Mouse (Mus musculus): ENCODE measurements around the gene 1190005I06Rik. TPM values are rescaled to one million over a fixed set of nuclear protein-coding genes. Genes with fewer than 3 reads are reported as not detected.

1190005I06Rik gene
- polyA plus RNA-seq, 1 experiment from 2014 or later: 2.8 TPM

- 87% methylated on average over 9 of the region's 9 CpGs for WGBS
- Histone ChIP-seq H3K4me1 (peaks cover 12% of the 10 kb centered on the region), H3K36me3 (replicated peaks) (no peaks in the 10 kb centered on the region), H3K27ac (no peak overlapping the region), H3K4me3 (no peak overlapping the region), H3K9me3 (no peaks in the 10 kb centered on the region), H3K27me3 (ENCODE audit: poor library complexity, severe bottlenecking) (peaks cover 29% of the 10 kb centered on the region)
- no peak for DNase-seq (ENCODE audit: extremely low spot score, low spot score)
Observed at GRCm38 (mm10) chr8:120607460-120607859, 40.0 kb downstream of the 1190005I06Rik start.

GRCm38 (mm10) chr8:120602672-120603071 is 44.8 kb downstream of the 1190005I06Rik start:
- DNase-seq (ENCODE audit: extremely low spot score, low spot score): no peak
- Histone ChIP-seq H3K4me3 (no peak overlapping the region), H3K27ac (peak overlapping the region; percentile 32), H3K27me3 (ENCODE audit: poor library complexity, severe bottlenecking) (peaks cover 18% of the 10 kb centered on the region), H3K4me1 (peaks cover 28% of the 10 kb centered on the region), H3K9me3 (peaks cover 6% of the 10 kb centered on the region; the same call in 1 of the 2 replicates), H3K36me3 (replicated peaks) (no peaks in the 10 kb centered on the region)
- 42% methylated on average over 6 of the region's 6 CpGs for WGBS

- H3K27me3 ChIP-seq (ENCODE audit: poor library complexity, severe bottlenecking): peaks cover 28% of the 10 kb centered on the region
- 55% methylated on average over 7 of the region's 7 CpGs for WGBS
- no peak overlapping the region for H3K27ac ChIP-seq
- no peaks in the 10 kb centered on the region for H3K36me3 ChIP-seq (replicated peaks)
- DNase-seq (ENCODE audit: extremely low spot score, low spot score): peak; percentile 58
- H3K4me1 ChIP-seq: peaks cover 26% of the 10 kb centered on the region
- no peak overlapping the region for H3K4me3 ChIP-seq
- H3K9me3 ChIP-seq: peaks cover 6% of the 10 kb centered on the region; the same call in 1 of the 2 replicates
Observed at GRCm38 (mm10) chr8:120599504-120599903, 47.9 kb downstream of the 1190005I06Rik start.

DNA sequence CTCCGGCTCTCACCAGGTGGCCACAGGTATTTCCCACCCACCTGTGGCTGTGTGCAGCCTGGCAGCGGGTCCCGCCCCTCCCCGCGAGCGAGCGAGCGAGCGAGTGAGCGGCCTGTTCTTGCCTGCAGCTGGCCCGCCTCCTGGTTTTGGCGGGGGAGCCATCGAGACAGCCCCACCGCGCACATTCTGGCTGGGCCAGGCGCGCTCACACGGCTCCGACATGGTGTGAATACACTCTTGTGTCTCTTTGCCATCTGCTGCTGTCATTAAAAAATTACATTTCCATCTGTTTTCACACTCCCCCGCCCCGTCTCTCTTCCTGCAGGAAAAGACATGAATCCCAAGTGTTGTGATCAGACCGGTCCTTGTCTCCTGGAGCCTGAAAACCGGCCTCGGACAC is 48.9 kb downstream of the 1190005I06Rik start:
- Histone ChIP-seq H3K36me3 (replicated peaks) (no peaks in the 10 kb centered on the region), H3K4me1 (peaks cover 26% of the 10 kb centered on the region), H3K27me3 (ENCODE audit: poor library complexity, severe bottlenecking) (peaks cover 28% of the 10 kb centered on the region), H3K4me3 (peak overlapping the region; percentile 19; the same call in 1 of the 2 replicates), H3K27ac (peak overlapping the region; percentile 44; the same call in 1 of the 2 replicates), H3K9me3 (peaks cover 6% of the 10 kb centered on the region; the same call in 1 of the 2 replicates)
- DNase-seq (ENCODE audit: extremely low spot score, low spot score): no peak
- WGBS: 33% methylated on average over 24 of the region's 24 CpGs

DNA sequence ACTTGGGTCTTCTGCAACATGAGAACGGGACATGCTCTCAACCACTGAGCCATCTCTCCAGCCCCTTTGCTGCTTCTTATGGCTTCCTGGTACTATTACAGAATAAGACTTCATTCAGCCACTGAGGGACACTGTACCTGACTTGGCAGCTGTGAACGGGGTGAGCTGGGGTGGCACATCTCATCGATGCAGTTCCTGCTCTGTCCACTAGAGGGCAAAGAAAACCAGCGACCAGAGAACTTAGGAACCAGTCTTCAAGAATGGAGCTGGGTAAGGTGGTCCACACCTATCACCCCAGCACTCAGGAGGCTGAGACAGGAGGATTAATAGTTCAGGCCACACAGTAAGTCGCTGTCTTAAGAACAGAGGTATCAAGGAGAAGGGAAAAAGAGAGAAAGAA is 51.5 kb downstream of the 1190005I06Rik start:
- no peaks in the 10 kb centered on the region for H3K36me3 ChIP-seq (replicated peaks)
- H3K4me1 ChIP-seq: peaks cover 25% of the 10 kb centered on the region
- H3K27ac ChIP-seq: no peak overlapping the region
- no peak overlapping the region for H3K4me3 ChIP-seq
- WGBS: 9% methylated on average over 5 of the region's 5 CpGs
- H3K9me3 ChIP-seq: no peaks in the 10 kb centered on the region
- H3K27me3 ChIP-seq (ENCODE audit: poor library complexity, severe bottlenecking): peaks cover 28% of the 10 kb centered on the region
- DNase-seq (ENCODE audit: extremely low spot score, low spot score): peak; percentile 76

- H3K4me1 ChIP-seq: peaks cover 32% of the 10 kb centered on the region
- H3K27ac ChIP-seq: no peak overlapping the region
- H3K9me3 ChIP-seq: no peaks in the 10 kb centered on the region
- no peak overlapping the region for H3K4me3 ChIP-seq
- no peak for DNase-seq (ENCODE audit: extremely low spot score, low spot score)
- H3K36me3 ChIP-seq (replicated peaks): no peaks in the 10 kb centered on the region
- H3K27me3 ChIP-seq (ENCODE audit: poor library complexity, severe bottlenecking): peaks cover 28% of the 10 kb centered on the region
- WGBS: 89% methylated on average over 5 of the region's 5 CpGs
Observed at GRCm38 (mm10) chr8:120594571-120594970, 52.9 kb downstream of the 1190005I06Rik start.

DNA sequence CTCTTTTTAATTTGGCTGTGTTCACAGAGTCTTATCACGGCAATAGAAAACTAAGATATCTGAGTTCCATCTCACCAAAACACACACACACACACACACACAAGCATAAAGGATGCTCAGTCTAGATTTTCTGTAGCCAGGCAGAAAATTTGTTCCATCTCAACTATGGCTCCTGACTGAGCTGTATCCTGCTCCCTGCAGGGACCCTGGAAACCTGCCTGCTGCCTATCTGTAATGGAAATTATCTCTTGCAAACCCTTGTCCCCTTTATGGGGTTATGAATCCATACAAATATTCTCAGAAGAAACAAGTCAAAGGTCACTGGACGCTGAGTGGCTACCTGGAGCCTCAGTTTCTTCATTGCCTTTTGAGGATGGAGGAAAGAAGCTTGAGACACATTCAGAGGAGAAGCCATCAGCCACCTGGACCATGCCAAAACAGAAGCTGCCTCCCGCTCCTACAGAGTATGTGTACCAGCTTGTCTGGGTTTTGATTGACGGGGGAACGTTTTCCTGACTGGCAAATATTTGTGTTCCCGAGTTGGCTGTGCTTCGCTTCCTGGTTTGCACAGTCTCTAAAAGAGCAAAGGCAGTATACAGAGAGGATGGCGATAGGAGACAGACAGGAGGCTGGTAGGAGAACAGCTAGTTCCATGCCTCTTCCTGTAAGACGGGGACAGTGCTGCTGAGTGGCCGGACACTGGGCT is 55.7 kb downstream of the 1190005I06Rik start:
- no peaks in the 10 kb centered on the region for H3K9me3 ChIP-seq
- no peak for DNase-seq (ENCODE audit: extremely low spot score, low spot score)
- H3K27me3 ChIP-seq (ENCODE audit: poor library complexity, severe bottlenecking): peaks cover 6% of the 10 kb centered on the region
- peaks cover 45% of the 10 kb centered on the region for H3K4me1 ChIP-seq
- H3K4me3 ChIP-seq: no peak overlapping the region
- no peak overlapping the region for H3K27ac ChIP-seq
- peaks cover 10% of the 10 kb centered on the region for H3K36me3 ChIP-seq (replicated peaks)
- 88% methylated on average over 10 of the region's 10 CpGs for WGBS

- DNase-seq (ENCODE audit: extremely low spot score, low spot score): no peak
- H3K27me3 ChIP-seq (ENCODE audit: poor library complexity, severe bottlenecking): no peaks in the 10 kb centered on the region
- H3K9me3 ChIP-seq: no peaks in the 10 kb centered on the region
- H3K36me3 ChIP-seq (replicated peaks): peaks cover 28% of the 10 kb centered on the region
- H3K4me1 ChIP-seq: peaks cover 45% of the 10 kb centered on the region
- peak overlapping the region; percentile 77 for H3K4me3 ChIP-seq
- WGBS: 60% methylated on average over 2 of the region's 2 CpGs
- peak overlapping the region; percentile 57 for H3K27ac ChIP-seq
Observed at GRCm38 (mm10) chr8:120589921-120590320, 57.5 kb downstream of the 1190005I06Rik start.

DNA sequence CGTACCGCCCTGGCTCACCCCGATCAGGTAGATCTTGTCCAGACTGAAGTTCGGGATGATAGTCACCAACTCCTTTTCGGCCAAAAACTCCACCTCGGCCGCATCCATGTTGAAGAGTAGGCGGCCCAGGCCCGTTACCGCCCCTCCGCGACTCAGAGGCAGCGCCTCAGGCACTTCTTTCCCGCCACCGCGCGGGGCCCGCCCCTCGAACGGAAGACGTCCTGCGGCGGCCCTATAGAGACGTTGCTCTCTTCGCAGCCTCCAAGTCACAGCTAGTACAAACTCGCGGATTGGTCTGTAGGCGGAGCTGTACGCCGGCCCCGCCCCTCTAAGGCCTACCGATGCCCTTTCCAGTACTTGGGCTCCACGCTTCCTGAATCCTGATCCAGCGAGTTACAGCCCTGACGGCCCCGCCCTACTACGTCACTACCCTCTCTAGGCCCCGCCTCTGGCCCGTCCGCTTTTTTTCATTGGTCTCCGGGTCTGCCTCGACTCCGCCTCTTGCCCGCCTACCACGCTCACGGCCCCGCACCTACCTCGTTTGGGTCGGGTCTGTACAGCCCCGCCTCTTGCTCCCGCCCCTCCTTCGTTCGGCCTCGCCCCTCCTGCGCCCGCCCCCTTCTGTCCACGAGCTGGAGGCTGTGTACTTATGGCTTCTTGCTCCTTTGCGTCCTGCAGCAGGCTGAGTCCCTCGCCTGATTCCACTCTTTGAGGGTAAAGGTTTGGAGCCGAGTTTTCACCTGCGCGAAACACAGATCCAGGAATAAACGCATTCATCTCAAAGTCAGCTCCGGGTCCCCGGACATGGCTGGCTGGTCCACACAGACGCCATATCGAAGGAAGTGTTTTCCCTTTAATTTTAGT is 58.3 kb downstream of the 1190005I06Rik start, which contains the start of gene Gins2:
Gene Gins2, minus strand, starts transcription at position 397 of the 864 bp plus-strand sequence.
- Histone ChIP-seq H3K36me3 (replicated peaks) (peaks cover 36% of the 10 kb centered on the region), H3K9me3 (no peaks in the 10 kb centered on the region), H3K27ac (peak within 1 kb of the TSS; percentile 91), H3K4me1 (peaks cover 45% of the 10 kb centered on the region), H3K4me3 (peak within 1 kb of the TSS; percentile 77), H3K27me3 (ENCODE audit: poor library complexity, severe bottlenecking) (no peaks in the 10 kb centered on the region)
- DNase-seq (ENCODE audit: extremely low spot score, low spot score): peak; percentile 100
- under 1% methylated on average over 67 of the region's 67 CpGs for WGBS

- DNase-seq (ENCODE audit: extremely low spot score, low spot score): no peak
- H3K36me3 ChIP-seq (replicated peaks): peaks cover 68% of the 10 kb centered on the region
- peaks cover 32% of the 10 kb centered on the region for H3K4me1 ChIP-seq
- 94% methylated on average over 10 of the region's 10 CpGs for WGBS
- no peaks in the 10 kb centered on the region for H3K27me3 ChIP-seq (ENCODE audit: poor library complexity, severe bottlenecking)
- no peaks in the 10 kb centered on the region for H3K9me3 ChIP-seq
- H3K27ac ChIP-seq: no peak overlapping the region
- H3K4me3 ChIP-seq: no peak overlapping the region
Observed at GRCm38 (mm10) chr8:120585521-120585920, 61.9 kb downstream of the 1190005I06Rik start.

GRCm38 (mm10) chr8:120581811-120582210 is 65.6 kb downstream of the 1190005I06Rik start:
- peaks cover 11% of the 10 kb centered on the region for H3K4me1 ChIP-seq
- DNase-seq (ENCODE audit: extremely low spot score, low spot score): no peak
- H3K27ac ChIP-seq: no peak overlapping the region
- peaks cover 95% of the 10 kb centered on the region for H3K36me3 ChIP-seq (replicated peaks)
- H3K27me3 ChIP-seq (ENCODE audit: poor library complexity, severe bottlenecking): no peaks in the 10 kb centered on the region
- H3K9me3 ChIP-seq: no peaks in the 10 kb centered on the region
- no peak overlapping the region for H3K4me3 ChIP-seq
- 92% methylated on average over 8 of the region's 8 CpGs for WGBS

- 89% methylated on average over 12 of the region's 12 CpGs for WGBS
- H3K27ac ChIP-seq: no peak overlapping the region
- peaks cover 95% of the 10 kb centered on the region for H3K36me3 ChIP-seq (replicated peaks)
Observed at GRCm38 (mm10) chr8:120581329-120581728, 66.1 kb downstream of the 1190005I06Rik start.

More at GRCm38 (mm10) chr8:120581329-120581728, 66.1 kb downstream of the 1190005I06Rik start:
- H3K9me3 ChIP-seq: no peaks in the 10 kb centered on the region
- no peak overlapping the region for H3K4me3 ChIP-seq
- no peak for DNase-seq (ENCODE audit: extremely low spot score, low spot score)
- peaks cover 13% of the 10 kb centered on the region for H3K4me1 ChIP-seq
- no peaks in the 10 kb centered on the region for H3K27me3 ChIP-seq (ENCODE audit: poor library complexity, severe bottlenecking)

Data from forebrain, embryonic 10.5 days (tissue).